Mouse (Mus musculus) kidney, adult 9 months (tissue): ENCODE results near the gene Ugdh.

Experiments
- DNase-seq: peaks from one replicate; pipeline ENCODE4 v3.0.0; 2022

Gene Ugdh

GRCm38 (mm10) chr5:65425251-65425650 is 10.5 kb downstream of the Ugdh start:
- no peak for DNase-seq

GRCm38 (mm10) chr5:65424215-65424614 is 11.5 kb downstream of the Ugdh start:
- DNase-seq: peak; percentile 81

- peak; percentile 68 for DNase-seq
These were observed 12.9 kb downstream of the Ugdh start for GRCm38 (mm10) chr5:65422803-65423202.

- DNase-seq: no peak
These were observed 14.9 kb downstream of the Ugdh start for GRCm38 (mm10) chr5:65420822-65421221.

GRCm38 (mm10) chr5:65419136-65419535 is 16.6 kb downstream of the Ugdh start:
- no peak for DNase-seq

GRCm38 (mm10) chr5:65415653-65416458 is 19.9 kb downstream of the Ugdh start:
- no peak for DNase-seq

- DNase-seq: no peak
These were observed 27.8 kb downstream of the Ugdh start for GRCm38 (mm10) chr5:65407989-65408388.

- DNase-seq: peak; percentile 94
These were observed 34.3 kb downstream of the Ugdh start for GRCm38 (mm10) chr5:65401251-65401994.

GRCm38 (mm10) chr5:65394425-65394824 is 41.3 kb downstream of the Ugdh start:
- DNase-seq: no peak

- no peak for DNase-seq
These were observed 44.0 kb downstream of the Ugdh start for GRCm38 (mm10) chr5:65391753-65392152.

- DNase-seq: peak; percentile 98
These were observed 44.8 kb downstream of the Ugdh start, which contains the start of the genes Rpl9 and Lias for GRCm38 (mm10) chr5:65390648-65391644. Rpl9 (minus strand) TSS chr5:65391444. Lias (plus strand) TSS chr5:65391497.

GRCm38 (mm10) chr5:65387008-65387867 is 48.5 kb downstream of the Ugdh start:
- DNase-seq: no peak

GRCm38 (mm10) chr5:65385704-65386103 is 50.0 kb downstream of the Ugdh start:
- DNase-seq: no peak

GRCm38 (mm10) chr5:65374746-65375145 is 61.0 kb downstream of the Ugdh start:
- DNase-seq: no peak

- DNase-seq: no peak
These were observed 64.2 kb downstream of the Ugdh start for GRCm38 (mm10) chr5:65371551-65371950.

GRCm38 (mm10) chr5:65367837-65368236 is 67.9 kb downstream of the Ugdh start:
- no peak for DNase-seq
